Mouse (Mus musculus) forebrain, postnatal 0 days (tissue): ENCODE measurements at regions not wholly inside any gene's neighbourhood (a gene's known extent, or its start where the extent isn't known, plus 50 kb on each side); places are given as distances from the start of the nearest gene placed in this dataset.

Experiments used
- ATAC-seq: fragments of 200-750 bp; cut with Nextera tagmentation; 2 replicates; pipeline ENCODE4 v1.8.0; 2017; ENCODE audit warnings: mild to moderate bottlenecking, moderate library complexity
- DNase-seq: peaks from one replicate; pipeline ENCODE4 v3.0.0-alpha.2; 2015
- H3K27ac ChIP-seq: fragments of 300-500 bp; sonication (generic); 2 replicates; pipeline ENCODE4 v1.5.1; 2014; ENCODE audit warnings: low read depth, mild to moderate bottlenecking, antibody characterized with exemption, low read length, moderate library complexity, mixed read lengths
- H3K27me3 ChIP-seq: fragments of 300-500 bp; sonication (generic); 2 replicates; pipeline ENCODE4 v1.6.1; 2014; ENCODE audit warnings: mild to moderate bottlenecking, low read length, mixed read lengths; ENCODE audit not compliant: insufficient read depth
- H3K36me3 ChIP-seq: fragments of 300-500 bp; sonication (generic); 2 replicates; pipeline ENCODE4 v1.6.1; 2014; ENCODE audit warnings: mild to moderate bottlenecking, moderate library complexity; ENCODE audit not compliant: insufficient read depth
- H3K4me1 ChIP-seq: fragments of 300-500 bp; sonication (generic); 2 replicates; pipeline ENCODE4 v1.6.1; 2014; ENCODE audit warnings: antibody characterized with exemption; ENCODE audit not compliant: insufficient read depth
- H3K4me2 ChIP-seq: fragments of 300-500 bp; sonication (generic); 2 replicates; pipeline ENCODE4 v1.6.1; 2014; ENCODE audit warnings: low read depth, mild to moderate bottlenecking, moderate library complexity
- H3K4me3 ChIP-seq: fragments of 300-500 bp; sonication (generic); 2 replicates; pipeline ENCODE4 v1.5.1; 2014; ENCODE audit warnings: low read depth, low read length, mixed read lengths
- H3K9ac ChIP-seq: fragments of 300-500 bp; sonication (generic); 2 replicates; pipeline ENCODE4 v1.6.1; 2014; ENCODE audit warnings: mild to moderate bottlenecking
- H3K9me3 ChIP-seq: fragments of 300-500 bp; sonication (generic); 2 replicates; pipeline ENCODE4 v1.6.1; 2016; ENCODE audit warnings: low read length
- CTCF ChIP-seq: sonication (generic); IDR thresholded peaks from 2 replicates; pipeline ENCODE4 v1.5.1; 2016; ENCODE audit warnings: antibody characterized with exemption, control low read depth, low read depth
- WGBS: fragments of 180-500 bp; shearing (Covaris S2); extraction: QIAGEN DNeasy Blood & Tissue Kit; methylation state at CpG from one replicate; pipeline ENCODE4 v1.1.7; 2014; 5-methylcytosine and 5-hydroxymethylcytosine counted together

GRCm38 (mm10) chr2:158909086-158909485, 114.5 kb downstream of the Dhx35 start:
- H3K27ac ChIP-seq: no peak overlapping the region
- TF ChIP-seq CTCF: no peak
- 54% methylated on average over 3 of the region's 3 CpGs for WGBS
- no peak for ATAC-seq
- no peaks in the 10 kb centered on the region for H3K9me3 ChIP-seq
- H3K27me3 ChIP-seq: no peaks in the 10 kb centered on the region; the same call in 1 of the 2 replicates
- no peak overlapping the region for H3K9ac ChIP-seq
- no peaks in the 10 kb centered on the region for H3K36me3 ChIP-seq
- no peaks in the 10 kb centered on the region for H3K4me1 ChIP-seq
- no peak overlapping the region for H3K4me2 ChIP-seq
- no peak overlapping the region for H3K4me3 ChIP-seq
- DNase-seq: no peak

GRCm38 (mm10) chr2:158910325-158910724, 115.7 kb downstream of the Dhx35 start:
- ATAC-seq (peak; percentile 21; the same call in 1 of the 2 replicates), DNase-seq (no peak)
- Histone ChIP-seq H3K36me3 (no peaks in the 10 kb centered on the region), H3K27me3 (no peaks in the 10 kb centered on the region; the same call in 1 of the 2 replicates), H3K27ac (no peak overlapping the region), H3K4me2 (no peak overlapping the region), H3K4me3 (no peak overlapping the region), H3K9me3 (no peaks in the 10 kb centered on the region), H3K9ac (no peak overlapping the region), H3K4me1 (no peaks in the 10 kb centered on the region)
- WGBS: 59% methylated on average over 8 of the region's 8 CpGs
- TF ChIP-seq CTCF: no peak

- DNase-seq: peak; percentile 20
- 39% methylated on average over 7 of the region's 7 CpGs for WGBS
- Histone ChIP-seq H3K4me3 (no peak overlapping the region), H3K27me3 (no peaks in the 10 kb centered on the region; the same call in 1 of the 2 replicates), H3K4me1 (no peaks in the 10 kb centered on the region), H3K9ac (no peak overlapping the region), H3K27ac (no peak overlapping the region), H3K4me2 (no peak overlapping the region), H3K36me3 (no peaks in the 10 kb centered on the region), H3K9me3 (no peaks in the 10 kb centered on the region)
- TF ChIP-seq CTCF: no peak
- 0 out of 2 replicates have a peak, but pooled peaks have one; percentile 19 for ATAC-seq
These were observed 116.6 kb downstream of the Dhx35 start for GRCm38 (mm10) chr2:158911191-158911590.

- 36% methylated on average over 9 of the region's 9 CpGs for WGBS
- ATAC-seq: peak; percentile 83
- H3K9me3 ChIP-seq: no peaks in the 10 kb centered on the region
- no peaks in the 10 kb centered on the region for H3K36me3 ChIP-seq
- H3K9ac ChIP-seq: no peak overlapping the region
- no peak overlapping the region for H3K4me2 ChIP-seq
- peak; percentile 88 for DNase-seq
- TF ChIP-seq CTCF: peak; percentile 98
- no peaks in the 10 kb centered on the region; the same call in 1 of the 2 replicates for H3K27me3 ChIP-seq
- no peaks in the 10 kb centered on the region for H3K4me1 ChIP-seq
- no peak overlapping the region for H3K27ac ChIP-seq
- H3K4me3 ChIP-seq: no peak overlapping the region
These were observed 118.1 kb downstream of the Dhx35 start for GRCm38 (mm10) chr2:158912631-158913258.

- H3K4me3 ChIP-seq: no peak overlapping the region
- H3K9ac ChIP-seq: no peak overlapping the region
- H3K36me3 ChIP-seq: no peaks in the 10 kb centered on the region
- no peak overlapping the region for H3K27ac ChIP-seq
- H3K4me2 ChIP-seq: no peak overlapping the region
- no peak for DNase-seq
- peak; percentile 23; the same call in 1 of the 2 replicates for ATAC-seq
- H3K4me1 ChIP-seq: no peaks in the 10 kb centered on the region
- no peaks in the 10 kb centered on the region; the same call in 1 of the 2 replicates for H3K27me3 ChIP-seq
- no peaks in the 10 kb centered on the region for H3K9me3 ChIP-seq
- TF ChIP-seq CTCF: no peak
- WGBS: 60% methylated on average over 6 of the region's 6 CpGs
These were observed 122.8 kb downstream of the Dhx35 start for GRCm38 (mm10) chr2:158917398-158917797.

- no peak overlapping the region for H3K4me2 ChIP-seq
- H3K27me3 ChIP-seq: no peaks in the 10 kb centered on the region
- 72% methylated on average over 5 of the region's 5 CpGs for WGBS
- no peak for TF ChIP-seq CTCF
- no peak overlapping the region for H3K9ac ChIP-seq
- no peak overlapping the region for H3K4me3 ChIP-seq
- DNase-seq: no peak
- no peak overlapping the region for H3K27ac ChIP-seq
- H3K9me3 ChIP-seq: no peaks in the 10 kb centered on the region
- H3K4me1 ChIP-seq: no peaks in the 10 kb centered on the region
- ATAC-seq: no peak
- H3K36me3 ChIP-seq: no peaks in the 10 kb centered on the region
These were observed 123.7 kb downstream of the Dhx35 start for GRCm38 (mm10) chr2:158918312-158918711.

GRCm38 (mm10) chr2:158921342-158922255, 127.0 kb downstream of the Dhx35 start:
- no peak for ATAC-seq
- Histone ChIP-seq H3K9me3 (no peaks in the 10 kb centered on the region), H3K27me3 (no peaks in the 10 kb centered on the region), H3K4me1 (no peaks in the 10 kb centered on the region), H3K9ac (no peak overlapping the region), H3K36me3 (no peaks in the 10 kb centered on the region), H3K4me2 (no peak overlapping the region), H3K4me3 (no peak overlapping the region), H3K27ac (no peak overlapping the region)
- DNase-seq: no peak
- 26% methylated on average over 12 of the region's 12 CpGs for WGBS
- no peak for TF ChIP-seq CTCF
